Mouse (Mus musculus) myocyte (in vitro differentiated cells): ENCODE results near the gene Aida.

Experiments used
- CEBPB ChIP-seq: IDR thresholded peaks from 2 replicates; pipeline ENCODE4 v1.6.1; 2011; ENCODE audit warnings: mild to moderate bottlenecking, moderate library complexity; ENCODE audit not compliant: poor library complexity, insufficient read depth, severe bottlenecking
- POLR2A ChIP-seq: IDR thresholded peaks from one replicate; pipeline ENCODE4 v1.6.1; 2011; ENCODE audit warnings: low read depth, mild to moderate bottlenecking, control low read depth, moderate library complexity; ENCODE audit not compliant: insufficient read length

GRCm38 (mm10) chr1:183374728-183375127, 78.3 kb downstream of the Aida start:
- TF ChIP-seq POLR2A: no peak
- TF ChIP-seq CEBPB: no peak
